Mouse (Mus musculus): ENCODE data around the gene Dmpk.

DNA sequence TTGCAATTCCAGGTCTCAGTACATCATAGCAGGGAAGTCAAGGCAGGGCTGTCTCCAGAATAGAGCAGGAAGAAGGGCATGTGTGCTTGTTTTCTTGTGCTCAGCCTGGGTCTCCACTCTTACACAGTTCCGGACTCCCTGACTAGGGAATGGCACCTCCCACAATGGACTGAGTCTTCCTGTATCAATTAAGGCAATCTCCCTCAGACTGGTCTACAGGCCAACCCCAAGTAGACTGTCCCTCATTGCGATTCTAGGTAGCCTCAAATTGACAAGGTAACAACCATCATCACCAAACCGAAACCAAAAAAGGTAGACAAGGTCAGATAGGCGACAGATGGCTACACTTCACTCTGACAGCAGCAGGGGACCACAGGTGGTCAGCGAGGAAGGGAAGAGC lies 8.4 kb upstream of the Dmpk start:
- no peak for TF ChIP-seq CTCF (IDR thresholded peaks at IDR 0.05; ENCODE audit: low read depth)
- no peak for TF ChIP-seq EP300 (optimal IDR thresholded peaks at IDR 0.05)

Measured in stomach, postnatal 0 days (tissue).